Mouse (Mus musculus) cerebellum, postnatal 4 days (tissue): ENCODE results near the gene Lrrc20.

Experiments
- DNase-seq, 2 experiments: peaks; one replicate each; pipeline ENCODE4 v3.0.0; 2022; ENCODE audit warnings: low spot score in 2 of 2, mixed read lengths in 1 of 2

Gene Lrrc20

DNA sequence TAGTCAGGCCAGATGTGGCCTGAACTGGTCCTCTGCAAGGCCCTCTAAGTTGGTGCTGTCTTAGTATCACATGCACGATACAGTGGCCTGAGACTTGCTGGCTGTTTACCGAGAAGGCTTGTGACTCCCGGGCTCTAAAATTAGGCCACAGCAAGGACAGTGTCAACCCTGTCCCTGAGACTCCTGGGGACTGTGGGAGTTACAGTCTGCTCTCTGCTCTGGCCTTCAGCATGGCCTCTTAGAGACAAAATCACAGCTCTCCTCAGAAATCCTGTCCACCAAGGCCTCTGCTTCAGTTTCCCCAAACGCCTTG lies 152.3 kb downstream of the Lrrc20 start:
- no peak for DNase-seq
